Comparison of ENCODE assay signal across 7 mouse cellular contexts in the genomic region with DNA sequence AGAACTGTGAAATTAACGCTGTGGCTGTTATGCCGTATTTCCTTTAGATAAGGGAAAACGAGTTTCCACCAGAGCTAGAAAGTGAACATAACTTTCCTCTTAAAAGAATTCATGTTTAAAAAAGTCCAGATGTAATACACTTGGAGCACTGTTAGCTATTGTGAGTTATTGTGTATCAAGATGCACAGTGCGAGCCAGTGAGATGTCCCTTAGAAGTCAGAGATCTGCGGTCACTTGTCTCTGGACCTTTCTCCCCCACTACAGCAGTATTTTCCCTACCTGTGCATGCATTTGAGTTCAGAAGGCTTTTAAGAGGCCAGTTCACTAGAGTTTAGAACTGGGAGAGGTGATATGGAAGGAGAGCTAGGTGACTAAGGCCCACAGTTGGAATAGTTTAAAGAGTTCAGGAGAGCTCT. TPM values are rescaled to one million over a fixed set of nuclear protein-coding genes. Genes with fewer than 3 reads are reported as not detected.
DNase-seq lines count a peak whose midpoint lies in the region; ATAC-seq and TF ChIP-seq lines count a peak whose summit lies in the region.

No protein-coding gene starts in this region.

- 35% methylated on average over 5 of the region's 5 CpGs for WGBS in heart, embryonic 15.5 days
- WGBS in midbrain, embryonic 14.5 days: 60% methylated on average over 5 of the region's 5 CpGs

- ATAC-seq in heart, embryonic 15.5 days (replicated peaks; ENCODE audit: insufficient number of reproducible peaks, insufficient read depth, low FRiP score, low read depth): no peak
- ATAC-seq in midbrain, embryonic 14.5 days (ENCODE audit: low FRiP score, low TSS enrichment): no peak

- no peak for TF ChIP-seq CTCF in testis, adult 2 months (IDR thresholded peaks at IDR 0.05; ENCODE audit: control insufficient read depth, insufficient read depth, insufficient replicate concordance, low read depth, low read length)

- TF ChIP-seq POLR2A in testis, adult 2 months (IDR thresholded peaks at IDR 0.05; ENCODE audit: control insufficient read depth, low read depth, low read length): no peak

- H3K4me3 ChIP-seq in testis, adult 2 months (ENCODE audit: control insufficient read depth, low read depth, low read length): peak overlapping the region; percentile 87; the same call in 1 of the 2 replicates
- peak overlapping the region; percentile 63 for H3K4me3 ChIP-seq in heart, embryonic 15.5 days
- H3K4me3 ChIP-seq in midbrain, embryonic 14.5 days (replicated peaks; ENCODE audit: low read depth, low read length): peak overlapping the region; percentile 51

- intact Hi-C loops in gastrocnemius, postnatal 36 days (cut with DNase I): loop anchor here (2.0 to 5.0 kb wide), 3 partner anchors 227 to 697 kb away; a partner anchor contains a TSS

- no peaks in the 10 kb centered on the region for H3K27me3 ChIP-seq in testis, adult 2 months (ENCODE audit: control insufficient read depth, insufficient read depth, low read length)
- no peaks in the 10 kb centered on the region for H3K27me3 ChIP-seq in heart, embryonic 15.5 days
- no peaks in the 10 kb centered on the region for H3K27me3 ChIP-seq in midbrain, embryonic 14.5 days (ENCODE audit: control insufficient read depth, insufficient read depth, low read length)

- peak overlapping the region; percentile 66 for H3K9ac ChIP-seq in heart, embryonic 15.5 days
- peak overlapping the region; percentile 74 for H3K9ac ChIP-seq in midbrain, embryonic 14.5 days (replicated peaks; ENCODE audit: low read length)

- peaks cover 4% of the 10 kb centered on the region; the same call in 1 of the 2 replicates for H3K4me1 ChIP-seq in testis, adult 2 months (ENCODE audit: control insufficient read depth, insufficient read depth, low read length)
- H3K4me1 ChIP-seq in heart, embryonic 15.5 days (replicated peaks): peaks cover 9% of the 10 kb centered on the region
- peaks cover 10% of the 10 kb centered on the region for H3K4me1 ChIP-seq in midbrain, embryonic 14.5 days (ENCODE audit: control insufficient read depth, insufficient read depth, low read length)

- no peaks in the 10 kb centered on the region for H3K36me3 ChIP-seq in testis, adult 2 months (ENCODE audit: control insufficient read depth, insufficient read depth, low read length)
- H3K36me3 ChIP-seq in heart, embryonic 15.5 days: no peaks in the 10 kb centered on the region
- H3K36me3 ChIP-seq in midbrain, embryonic 14.5 days (ENCODE audit: control insufficient read depth, insufficient read depth, low read length): no peaks in the 10 kb centered on the region

- H3K27ac ChIP-seq in testis, adult 2 months (ENCODE audit: control insufficient read depth, insufficient read depth, low read depth, low read length): peak overlapping the region; percentile 90
- H3K27ac ChIP-seq in heart, embryonic 15.5 days: peak overlapping the region; percentile 93
- peak overlapping the region; percentile 93 for H3K27ac ChIP-seq in midbrain, embryonic 14.5 days (replicated peaks; ENCODE audit: low read depth, low read length)

- no peak for DNase-seq in testis, postnatal 10 days (ENCODE audit: low spot score)
- peak; percentile 4 to 8 for DNase-seq in cerebellum, postnatal 25 days
- peak; percentile 20 for DNase-seq in kidney, postnatal 14 days
- no peak for DNase-seq in midbrain, embryonic 14.5 days
- DNase-seq in gastrocnemius, postnatal 36 days: no peak

- peak overlapping the region; percentile 83 for H3K4me2 ChIP-seq in heart, embryonic 15.5 days
- H3K4me2 ChIP-seq in midbrain, embryonic 14.5 days (ENCODE audit: low read length): peak overlapping the region; percentile 69

- H3K9me3 ChIP-seq in heart, embryonic 15.5 days (replicated peaks): no peaks in the 10 kb centered on the region
- no peaks in the 10 kb centered on the region for H3K9me3 ChIP-seq in midbrain, embryonic 14.5 days (ENCODE audit: control insufficient read depth, low read length)

RNA-seq across cellular contexts. Expression of a gene that starts 58.6 kb away (rescaled TPM):
- not detected in 2 replicates for polyA plus RNA-seq in testis, adult 2 months (2012; rRNA removed)
- polyA plus RNA-seq in heart, embryonic 15.5 days (2015; fragmentation: Nextera tagmentation; extraction: Ambion mirVana): 0.38 and 0.46 TPM in 2 replicates
- not detected in 2 replicates for polyA plus RNA-seq in midbrain, embryonic 14.5 days (2014; fragmentation: Nextera tagmentation; extraction: Ambion mirVana)
- not detected for total RNA-seq in gastrocnemius, postnatal 36 days (2021)

Comparison
In these comparisons a context has a peak if more than half of its experiments do, and no peak if none do; other contexts are left out.
1. DNase-seq: peak in cerebellum, postnatal 25 days (2 of 2) and kidney, postnatal 14 days (single experiment); none in testis, postnatal 10 days (single experiment), midbrain, embryonic 14.5 days (single experiment) and gastrocnemius, postnatal 36 days (0 of 2).
2. Peak in every context shown above with its lines, with median percentiles within 50 percentile points of each other: H3K27ac ChIP-seq and H3K4me3 ChIP-seq.